Mouse (Mus musculus) ZHBTc4 (cell line): ENCODE data around the gene Usp48.
A peak's percentile ranks its signal among the peaks of the same experiment; 100 is the strongest.

Experiments
- DNase-seq: peaks from one replicate; pipeline ENCODE4 v3.0.0-alpha.2; 2011; ENCODE audit warnings: low read depth, low spot score

Gene Usp48

GRCm38 (mm10) chr4:137609702-137610101 is 16.1 kb downstream of the Usp48 start:
- DNase-seq: no peak

- DNase-seq: no peak
These were observed 16.7 kb downstream of the Usp48 start for GRCm38 (mm10) chr4:137610256-137610655.

- DNase-seq: no peak
These were observed 29.3 kb downstream of the Usp48 start for GRCm38 (mm10) chr4:137622847-137623246.

GRCm38 (mm10) chr4:137627476-137628235 is 34.1 kb downstream of the Usp48 start:
- DNase-seq: no peak

GRCm38 (mm10) chr4:137628400-137628799 is 34.8 kb downstream of the Usp48 start:
- DNase-seq: no peak

- DNase-seq: no peak
These were observed 35.8 kb downstream of the Usp48 start for GRCm38 (mm10) chr4:137629354-137629753.

GRCm38 (mm10) chr4:137630153-137630552 is 36.6 kb downstream of the Usp48 start:
- no peak for DNase-seq

- DNase-seq: no peak
These were observed 38.0 kb downstream of the Usp48 start for GRCm38 (mm10) chr4:137631596-137631995.

GRCm38 (mm10) chr4:137633394-137633793 is 39.8 kb downstream of the Usp48 start:
- DNase-seq: no peak

GRCm38 (mm10) chr4:137636597-137636996 is 43.0 kb downstream of the Usp48 start:
- DNase-seq: peak; percentile 35

- DNase-seq: no peak
These were observed 48.0 kb downstream of the Usp48 start for GRCm38 (mm10) chr4:137641556-137641955.

GRCm38 (mm10) chr4:137642101-137642500 is 48.5 kb downstream of the Usp48 start:
- no peak for DNase-seq

GRCm38 (mm10) chr4:137643459-137643858 is 49.9 kb downstream of the Usp48 start:
- no peak for DNase-seq

GRCm38 (mm10) chr4:137646262-137646661 is 52.7 kb downstream of the Usp48 start:
- no peak for DNase-seq

- DNase-seq: no peak
These were observed 54.1 kb downstream of the Usp48 start for GRCm38 (mm10) chr4:137647648-137648047.

- no peak for DNase-seq
These were observed 54.7 kb downstream of the Usp48 start for GRCm38 (mm10) chr4:137648230-137648629.

- no peak for DNase-seq
These were observed 57.4 kb downstream of the Usp48 start for GRCm38 (mm10) chr4:137650912-137651311.

- no peak for DNase-seq
These were observed 59.3 kb downstream of the Usp48 start for GRCm38 (mm10) chr4:137652835-137653346.

- no peak for DNase-seq
These were observed 61.9 kb downstream of the Usp48 start for GRCm38 (mm10) chr4:137655241-137656031.

- DNase-seq: peak; percentile 68
These were observed 64.1 kb downstream of the Usp48 start for GRCm38 (mm10) chr4:137657674-137658073.

- peak; percentile 93 for DNase-seq
These were observed 66.0 kb downstream of the Usp48 start for GRCm38 (mm10) chr4:137659541-137659940.

GRCm38 (mm10) chr4:137660364-137661077 is 67.0 kb downstream of the Usp48 start:
- DNase-seq: peak; percentile 39
